Comparison of ENCODE assay signal across 8 mouse cellular contexts in genomic region chr14:61647881-61648684, GRCm38 (mm10). TPM values are rescaled to one million over a fixed set of nuclear protein-coding genes. Genes with fewer than 3 reads are reported as not detected.
DNase-seq lines count a peak whose midpoint lies in the region; TF ChIP-seq lines count a peak whose summit lies in the region.

No protein-coding gene starts in this region.

- under 1% methylated on average over 95 of the region's 95 CpGs for WGBS in forebrain, embryonic 10.5 days
- 2% methylated on average over 78 of the region's 95 CpGs for WGBS in macrophage (ENCODE audit: missing documents)

- peaks cover 0 to 4% of the 10 kb centered on the region in 2 experiments; a peak in 2 of 4 replicates for H3K4me1 ChIP-seq in ES-E14 (ENCODE audit: control insufficient read depth in 2 of 2, insufficient read depth in 2 of 2, low read length in 2 of 2, poor library complexity in 1 of 2)
- H3K4me1 ChIP-seq in forebrain, embryonic 10.5 days = peaks cover 26% of the 10 kb centered on the region

- H3K27ac ChIP-seq in ES-E14 (ENCODE audit: insufficient read depth, low read depth, low read length, poor library complexity, severe bottlenecking) (peak overlapping the region; percentile 88), macrophage (peak overlapping the region; percentile 87)
- peak overlapping the region; percentile 100 for H3K27ac ChIP-seq in forebrain, embryonic 10.5 days

- H3K27me3 ChIP-seq in forebrain, embryonic 10.5 days (ENCODE audit: poor library complexity, severe bottlenecking) = no peaks in the 10 kb centered on the region

- H3K36me3 ChIP-seq in ES-E14 (ENCODE audit: control insufficient read depth, insufficient read depth, low read length, poor library complexity, severe bottlenecking) (no peaks in the 10 kb centered on the region), macrophage (ENCODE audit: inconsistent target) (no peaks in the 10 kb centered on the region)
- peaks cover 2% of the 10 kb centered on the region; the same call in 1 of the 2 replicates for H3K36me3 ChIP-seq in forebrain, embryonic 10.5 days (replicated peaks)

- peaks cover 90% of the 10 kb centered on the region for H3K79me2 ChIP-seq in macrophage (ENCODE audit: inconsistent target)

- in situ Hi-C loops in ES-E14 (cut with MboI; ENCODE audit: low sequenced_read_pairs in 2 of 2, unreplicated experiment in 2 of 2) = no loop called here

- intact Hi-C loops in heart, postnatal 36 days (cut with DNase I) = loop anchor here (5.0 to 10.0 kb wide), 5 partner anchors 51 to 1599 kb away; partner anchors contain the start of genes Spryd7 and Trim13

- no peaks in the 10 kb centered on the region for H3K9me3 ChIP-seq in ES-E14 (ENCODE audit: control insufficient read depth, insufficient read depth, low read depth, low read length)
- no peaks in the 10 kb centered on the region for H3K9me3 ChIP-seq in forebrain, embryonic 10.5 days

- H3K9ac ChIP-seq in ES-E14 (ENCODE audit: insufficient read depth, low read depth, low read length, poor library complexity, severe bottlenecking) = peak overlapping the region; percentile 97

- H3K4me3 ChIP-seq in ES-E14 (ENCODE audit: insufficient read depth in 1 of 2, low read depth in 1 of 2, low read length in 2 of 2, poor library complexity in 1 of 2, severe bottlenecking in 1 of 2) = peak overlapping the region; percentile 92 to 98
- H3K4me3 ChIP-seq in forebrain, embryonic 10.5 days = peak overlapping the region; percentile 96
- peak overlapping the region; percentile 83 for H3K4me3 ChIP-seq in macrophage (ENCODE audit: inconsistent target)

- DNase-seq in ES-E14 (ENCODE audit: low read depth, low spot score) = peak; percentile 22
- DNase-seq in brain, adult 2 months (ENCODE audit: low read depth, low spot score) = peak; percentile 27
- DNase-seq in forebrain, embryonic 10.5 days (ENCODE audit: extremely low spot score, low spot score) = peak; percentile 62
- peak; percentile 50 to 69 for DNase-seq in heart, postnatal 36 days
- DNase-seq in layer of hippocampus, postnatal 10 days (ENCODE audit: low spot score in 2 of 2) = peak; percentile 39 to 41
- DNase-seq in right cerebral cortex, adult 2 months (ENCODE audit: low spot score in 2 of 2) = peak; percentile 13 to 21
- DNase-seq in urinary bladder, postnatal 25 days (ENCODE audit: low spot score) = peak; percentile 41

TF ChIP-seq in ES-E14, 5 proteins besides CTCF, POLR2A, EP300 and RAD21:
- TF ChIP-seq HCFC1 (IDR thresholded peaks at IDR 0.05; ENCODE audit: borderline replicate concordance, insufficient read depth, low read length) = no peak
- TF ChIP-seq MAFK (IDR thresholded peaks at IDR 0.05; ENCODE audit: insufficient read depth, low read depth, low read length) = no peak
- no peak for TF ChIP-seq ZNF384 (IDR thresholded peaks at IDR 0.05; ENCODE audit: low read depth, low read length)
- no peak for TF ChIP-seq CHD2 (IDR thresholded peaks at IDR 0.05; ENCODE audit: low read depth, low read length)
- TF ChIP-seq ZC3H11A (IDR thresholded peaks at IDR 0.05; ENCODE audit: borderline replicate concordance, low read depth, low read length) = no peak

RNA-seq across cellular contexts. Expression of gene Kcnrg, which starts 40.8 kb away (rescaled TPM):
- total RNA-seq in ES-E14 (2012; rRNA removed) = 0.27 and 1.2 TPM in 2 replicates
- polyA plus RNA-seq in forebrain, embryonic 10.5 days (2016; fragmentation: Nextera tagmentation; extraction: Ambion mirVana) = 0.37 and 0.64 TPM in 2 replicates
- not detected for total RNA-seq in heart, postnatal 36 days (2021)
- 1 to 10 TPM; 1.4 to 1.5 TPM for total RNA-seq in layer of hippocampus, postnatal 10 days (2021)
- total RNA-seq in macrophage (2018; cell fraction: chromatin; rRNA removed) = 1 to 10 TPM in 1 of 26 experiments, under 1 TPM in 13, not detected in 12; 0.33 to 1.2 (median 0.55) TPM
- under 1 TPM in 4 of 26 experiments, not detected in 22; 0.06 to 0.15 (median 0.10) TPM for total RNA-seq in macrophage (2018; cell fraction: cytosol; rRNA removed)
- 1 to 10 TPM in 1 of 26 experiments, under 1 TPM in 11, not detected in 14; 0.24 to 1.1 (median 0.43) TPM for total RNA-seq in macrophage (2018; cell fraction: nucleus; rRNA removed)
- not detected in 3 replicates for polyA plus RNA-seq in macrophage (2018)

RNA-seq across cellular contexts. Expression of gene Trim13, which starts 50.0 kb away (rescaled TPM):
- 19.1 and 57.9 TPM in 2 replicates for total RNA-seq in ES-E14 (2012; rRNA removed)
- polyA plus RNA-seq in forebrain, embryonic 10.5 days (2016; fragmentation: Nextera tagmentation; extraction: Ambion mirVana) = 12.5 and 13.0 TPM in 2 replicates
- total RNA-seq in heart, postnatal 36 days (2021) = 1 to 10 TPM; 6.6 to 8.1 TPM
- total RNA-seq in layer of hippocampus, postnatal 10 days (2021) = 10 to 100 TPM; 14.5 to 18.6 TPM
- total RNA-seq in macrophage (2018; cell fraction: chromatin; rRNA removed) = 10 to 100 TPM in 10 of 26 experiments, 1 to 10 TPM in 16; 2.1 to 38.3 (median 6.0) TPM
- total RNA-seq in macrophage (2018; cell fraction: cytosol; rRNA removed) = 10 to 100 TPM in 10 of 26 experiments, 1 to 10 TPM in 16; 5.5 to 41.2 (median 7.3) TPM
- 10 to 100 TPM in 14 of 26 experiments, 1 to 10 TPM in 12; 5.6 to 35.1 (median 10.7) TPM for total RNA-seq in macrophage (2018; cell fraction: nucleus; rRNA removed)
- 6.3 to 8.2 TPM (median 7.2 TPM) in 3 replicates for polyA plus RNA-seq in macrophage (2018)

Comparison
In these comparisons a context has a peak if more than half of its experiments do, and no peak if none do; other contexts are left out.
1. Peak in every context shown above with its lines: DNase-seq, H3K4me3 ChIP-seq and H3K27ac ChIP-seq.